Mouse (Mus musculus) urinary bladder, postnatal 4 days (tissue): ENCODE data around the gene Spock1.

Experiments used
- DNase-seq, 2 experiments: peaks; one replicate each; pipeline ENCODE4 v3.0.0; 2021 to 2022; ENCODE audit warnings: low spot score in 2 of 2

Gene Spock1

DNA sequence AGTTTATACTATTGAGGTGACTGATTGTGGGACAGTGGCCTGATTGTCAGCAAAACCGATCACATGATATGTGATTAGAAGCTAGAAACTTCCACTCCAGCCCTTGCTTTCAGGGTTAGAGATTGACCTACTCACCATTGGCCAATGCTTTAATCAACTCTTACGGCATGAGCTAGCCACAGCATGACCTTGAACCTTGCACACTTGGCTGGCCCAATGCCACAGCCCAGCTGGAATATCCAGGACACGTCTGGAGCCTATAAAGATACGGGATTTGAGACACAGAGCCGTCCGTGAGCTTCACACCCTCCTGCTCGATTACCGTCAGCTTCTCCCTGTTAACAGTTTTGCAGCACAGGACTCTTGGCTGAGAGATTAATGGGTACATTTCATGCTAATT is 251.5 kb downstream of the Spock1 start:
- DNase-seq = no peak

DNA sequence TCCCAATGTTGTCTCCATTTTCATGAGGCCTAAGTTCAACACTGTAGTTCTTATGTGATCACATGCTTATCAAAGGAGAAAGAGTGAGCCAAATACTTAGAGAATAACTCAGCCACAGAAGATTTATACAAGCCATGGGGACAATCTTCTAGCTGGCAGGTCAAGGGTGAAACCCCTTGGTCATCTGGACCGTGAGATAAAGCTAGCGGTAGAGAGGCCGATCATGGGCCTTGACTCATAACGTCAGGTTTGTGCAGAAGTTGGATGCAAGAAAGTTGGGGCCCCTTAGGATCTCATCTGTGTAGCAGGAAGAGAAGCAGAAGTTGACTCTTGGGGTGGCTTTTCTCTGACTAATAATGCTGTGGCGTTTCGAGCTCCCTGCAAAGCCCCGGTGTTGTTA is 253.8 kb downstream of the Spock1 start:
- DNase-seq = no peak

DNA sequence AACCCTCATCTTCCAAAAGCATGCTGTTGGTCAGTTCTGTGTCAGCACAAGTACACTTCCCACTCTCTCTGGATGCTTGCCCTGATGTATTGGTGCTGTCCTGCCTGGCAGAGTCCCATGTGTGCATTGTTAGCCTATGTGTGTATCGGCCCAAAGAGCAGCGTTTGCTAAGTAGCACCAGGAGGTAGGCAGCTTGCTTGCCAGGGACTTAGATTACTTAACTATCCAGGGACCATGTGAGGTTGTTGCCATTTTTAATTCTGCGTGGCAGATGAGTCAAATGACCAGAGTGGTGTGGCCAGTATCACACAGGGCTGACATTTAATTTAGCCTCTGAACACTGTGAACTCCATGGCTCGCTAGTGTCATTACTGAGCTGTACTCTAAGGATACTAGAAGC is 256.9 kb downstream of the Spock1 start:
- DNase-seq = no peak

DNA sequence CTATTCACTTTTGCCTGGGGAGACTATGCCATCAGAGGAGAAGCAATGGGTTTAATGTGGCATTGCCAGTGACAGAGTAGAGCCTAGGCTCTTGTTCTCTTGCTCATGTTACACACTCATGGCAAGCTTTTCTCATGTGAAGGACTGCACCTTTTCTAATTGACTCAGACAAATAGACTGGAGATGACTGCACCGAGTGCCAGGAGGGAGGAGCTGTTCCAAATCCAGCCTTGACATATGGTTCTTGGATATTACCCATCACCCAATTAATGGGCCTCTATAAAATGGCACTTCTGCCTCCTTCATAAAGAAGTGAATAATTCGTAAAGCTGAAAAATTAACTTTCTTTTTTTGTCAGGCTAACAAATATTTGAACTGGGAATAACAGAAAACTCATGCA is 259.3 kb downstream of the Spock1 start:
- DNase-seq = no peak

DNA sequence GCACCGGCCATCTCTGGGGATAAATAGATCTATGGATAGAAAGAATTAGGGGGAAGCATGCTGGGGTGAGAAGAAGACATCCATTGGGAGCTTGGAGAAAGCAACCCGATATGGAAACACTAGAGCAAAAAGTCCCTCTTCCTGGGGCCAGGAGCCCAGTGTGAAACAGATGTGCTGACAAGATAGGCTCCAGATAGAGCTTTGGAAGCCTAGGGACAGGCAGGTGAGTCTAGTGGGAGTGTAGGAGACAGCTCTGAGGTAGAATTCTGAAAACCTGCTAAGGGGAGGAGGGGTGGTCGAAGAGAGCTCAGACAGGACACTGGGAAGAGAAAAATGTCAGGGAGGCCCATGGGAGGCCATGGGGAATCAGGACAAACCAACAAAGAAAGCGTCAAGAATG is 260.7 kb downstream of the Spock1 start:
- no peak for DNase-seq

DNA sequence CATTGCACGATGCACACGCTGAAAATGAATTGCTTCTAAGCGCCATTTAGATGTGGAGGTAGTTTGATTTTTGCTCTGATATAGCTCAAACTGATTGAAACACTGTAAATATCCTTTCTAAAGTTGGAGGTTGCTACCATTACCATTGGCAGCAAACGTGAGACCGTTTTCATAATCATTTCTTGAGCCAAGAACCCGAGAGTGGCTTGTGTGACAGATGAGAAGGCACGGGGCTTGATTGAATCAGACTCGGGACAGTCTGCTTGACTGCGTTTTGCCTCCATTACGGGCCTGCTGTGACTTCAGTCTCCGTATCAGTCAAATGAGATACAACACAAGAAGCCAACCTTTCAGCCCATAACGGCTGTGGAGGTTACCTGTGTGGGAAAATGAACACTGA is 265.1 kb downstream of the Spock1 start:
- DNase-seq = no peak

DNA sequence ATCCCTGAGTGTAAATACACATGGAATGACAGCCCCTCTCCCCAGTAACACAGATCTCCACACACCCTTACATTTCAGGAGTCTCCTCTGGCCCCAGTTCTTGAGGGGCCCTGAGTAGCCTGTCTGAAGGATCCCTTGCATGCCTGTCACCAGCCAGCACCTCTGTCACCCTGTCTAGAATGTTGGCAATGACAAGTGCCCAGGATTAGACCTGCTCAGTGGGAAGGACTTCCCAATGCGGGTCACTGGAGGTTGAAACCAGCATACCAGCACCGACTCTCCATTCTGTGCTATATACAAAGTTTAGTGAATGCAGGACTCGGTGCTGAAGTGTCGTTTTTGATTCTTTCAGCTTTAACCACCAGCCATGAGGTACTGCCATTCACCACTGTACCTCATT is 266.5 kb downstream of the Spock1 start:
- DNase-seq = no peak

DNA sequence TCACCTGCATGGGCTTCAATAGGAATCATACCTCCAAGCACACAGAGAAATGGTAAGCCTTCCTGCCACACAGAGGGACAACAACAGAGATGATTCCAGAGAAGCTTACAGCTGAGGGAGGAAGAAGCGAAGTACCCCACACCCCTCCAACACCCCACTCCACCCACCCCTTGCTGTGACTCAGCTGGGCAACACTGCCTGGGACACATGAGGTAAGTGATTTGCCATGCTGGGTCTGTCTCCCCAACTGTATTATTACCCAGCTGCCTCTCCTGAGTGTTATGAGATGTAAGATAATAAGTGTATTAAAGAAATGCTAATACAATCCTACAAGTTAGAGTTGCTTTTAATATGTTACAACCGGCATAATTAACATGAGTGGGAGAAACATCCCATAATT is 267.2 kb downstream of the Spock1 start:
- DNase-seq = no peak

DNA sequence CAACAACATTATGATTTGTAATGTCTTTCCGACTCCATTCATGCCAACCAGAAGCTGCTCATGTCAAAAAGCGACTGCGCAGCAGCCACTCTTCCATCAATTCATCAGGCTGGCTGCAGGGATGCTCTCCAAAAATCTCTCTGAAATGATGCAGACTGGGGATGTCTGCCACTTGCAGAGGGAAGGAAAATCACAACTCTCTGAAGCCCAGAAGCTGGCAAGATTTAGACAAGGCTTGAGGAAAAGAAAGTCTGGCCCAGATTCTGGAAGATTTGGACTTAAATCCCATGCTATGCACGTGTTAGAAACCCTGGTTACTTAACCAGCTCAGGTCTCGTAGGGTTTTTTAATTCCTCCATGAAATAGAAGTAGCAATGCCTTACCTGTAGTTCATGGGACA is 269.3 kb downstream of the Spock1 start:
- no peak for DNase-seq

DNA sequence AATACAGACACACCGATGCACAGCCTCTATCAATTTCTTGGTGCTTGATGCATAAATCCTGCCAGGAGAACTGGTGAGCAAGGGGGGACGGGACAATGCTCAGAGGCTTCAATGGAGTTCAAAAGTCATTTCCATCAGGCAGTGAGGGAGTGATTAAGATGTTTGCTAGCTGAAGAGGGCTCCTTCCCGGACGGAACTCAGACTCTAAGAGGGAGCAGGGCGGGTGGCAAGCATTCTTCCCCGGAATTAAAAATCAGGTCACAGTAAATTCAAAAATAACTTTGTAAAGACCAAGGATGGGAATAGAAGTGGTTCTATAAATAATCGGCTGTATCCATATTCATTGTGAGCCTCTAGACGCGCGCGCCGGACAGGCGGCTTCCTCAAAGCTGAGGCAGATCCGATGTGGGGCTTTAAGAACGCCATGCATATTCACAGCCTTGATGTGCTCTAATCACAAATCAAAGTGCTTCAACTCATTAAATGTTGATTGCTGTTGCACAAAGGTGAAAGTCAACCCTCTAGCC is 270.5 kb downstream of the Spock1 start:
- DNase-seq = no peak

DNA sequence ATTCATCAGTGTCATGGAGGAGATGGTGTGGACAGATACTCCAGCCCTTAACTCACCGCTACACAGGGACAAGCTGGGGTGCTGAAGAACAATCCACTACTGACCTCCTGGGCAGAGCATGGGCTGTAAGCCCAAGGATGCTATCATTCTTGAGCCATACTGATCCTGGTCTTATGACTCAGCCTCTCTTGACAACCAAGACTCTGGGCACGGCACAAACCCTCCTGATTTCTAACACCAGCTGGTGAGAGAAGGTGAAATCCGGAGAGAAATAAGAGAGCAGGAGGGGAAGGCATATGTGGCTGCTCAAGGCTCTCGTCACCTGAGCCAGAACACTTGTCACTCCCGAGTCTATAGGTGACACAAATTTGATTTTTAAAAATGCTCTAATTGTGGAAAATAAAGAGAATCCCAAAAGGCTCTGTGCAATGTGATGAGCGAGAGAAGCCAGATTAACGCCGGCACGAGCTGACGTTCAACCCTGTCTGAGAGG is 271.0 kb downstream of the Spock1 start:
- no peak for DNase-seq

DNA sequence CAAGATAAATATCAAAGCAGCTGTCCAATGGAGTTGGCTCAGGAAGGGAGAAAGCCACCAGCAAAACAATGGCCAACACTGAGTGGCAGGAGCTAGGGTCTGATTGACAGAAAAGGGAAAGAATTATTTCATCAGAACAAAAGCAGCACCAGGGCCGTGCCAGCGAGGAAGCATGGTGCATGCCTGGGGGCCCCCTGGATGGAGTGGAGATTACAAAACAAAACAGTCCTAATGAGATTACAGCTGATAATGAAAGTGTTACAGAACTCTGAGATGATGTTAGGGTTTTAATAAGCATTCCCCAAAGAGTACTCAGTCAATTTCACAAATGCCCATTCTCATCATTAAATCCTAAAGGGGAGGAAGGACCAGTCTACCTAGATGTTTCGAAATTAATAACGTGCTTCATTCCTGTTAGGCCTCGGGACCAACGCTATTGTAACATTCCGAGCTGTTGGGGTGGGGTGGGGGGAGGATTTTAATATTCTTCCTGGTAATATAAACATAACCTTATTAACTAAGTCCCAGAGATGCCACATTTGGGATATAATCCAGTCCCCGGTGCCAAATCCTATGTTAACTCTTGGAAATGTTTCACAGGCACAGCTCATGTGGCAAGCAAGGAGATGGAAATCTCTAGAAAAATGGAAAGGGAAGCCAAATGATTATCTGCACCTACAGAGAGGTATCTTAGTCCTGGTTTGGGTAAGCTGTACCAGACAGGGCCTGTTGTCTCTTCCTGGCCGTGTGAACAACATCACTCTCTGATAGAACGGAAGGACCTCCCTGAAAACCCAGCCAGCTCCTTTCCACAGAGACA is 271.7 kb downstream of the Spock1 start:
- no peak for DNase-seq

DNA sequence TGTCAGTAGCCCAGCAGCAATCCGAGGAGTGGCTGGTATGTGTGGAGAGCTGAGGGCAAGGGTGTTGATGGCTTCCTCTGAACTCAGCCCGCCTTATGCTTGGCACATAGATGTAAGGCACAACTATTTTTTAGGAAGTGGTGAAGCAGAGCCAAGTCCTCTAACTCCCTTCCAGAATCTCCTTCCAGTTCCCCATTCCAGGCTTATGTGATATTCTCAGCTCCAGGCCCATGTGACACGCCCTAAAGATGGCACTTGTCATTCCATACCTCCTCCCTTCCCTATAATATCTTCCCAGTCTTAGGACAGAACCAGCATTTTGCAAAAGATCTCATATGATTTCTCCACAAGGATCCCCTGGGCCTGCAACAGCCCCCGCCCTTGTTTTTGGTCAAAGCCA is 277.6 kb downstream of the Spock1 start:
- no peak for DNase-seq

DNA sequence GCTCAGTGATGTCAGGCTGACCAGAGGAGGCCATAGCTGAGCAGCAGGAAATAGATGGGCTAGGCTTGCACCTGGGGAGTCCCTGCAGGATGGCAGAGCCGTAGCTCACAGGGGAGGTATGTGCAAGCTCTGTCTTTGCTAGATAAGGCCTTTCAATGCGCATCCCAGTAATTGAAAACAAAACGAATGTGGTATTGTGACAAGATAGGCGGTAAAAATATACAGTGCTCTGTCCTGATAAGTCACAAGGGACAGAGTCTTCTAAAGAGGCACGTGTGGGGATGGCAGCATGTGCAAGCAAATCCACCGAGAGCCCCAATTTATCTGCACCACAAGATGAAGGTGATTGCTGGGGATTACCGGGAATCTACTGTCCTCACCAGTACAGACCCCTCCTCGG is 279.9 kb downstream of the Spock1 start:
- no peak for DNase-seq

DNA sequence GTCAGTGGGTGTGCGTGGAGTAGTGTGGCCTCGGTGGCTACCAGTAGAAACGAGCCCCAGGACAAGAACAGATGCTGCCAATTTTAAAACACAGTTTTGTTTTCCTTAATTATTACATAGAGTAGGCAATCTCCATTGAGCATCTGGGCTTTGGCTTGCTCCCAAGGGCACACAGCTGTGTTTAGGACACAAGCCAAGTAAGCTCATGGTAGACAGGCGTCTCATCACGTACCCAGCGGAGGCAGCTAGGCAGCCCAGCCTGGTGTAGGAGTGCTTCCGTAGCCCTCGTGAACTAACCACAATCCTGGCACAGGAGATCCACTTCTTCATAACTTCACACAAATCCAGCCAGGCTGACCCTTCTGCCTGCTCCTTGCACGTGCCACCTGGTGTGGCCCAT is 281.7 kb downstream of the Spock1 start:
- no peak for DNase-seq

DNA sequence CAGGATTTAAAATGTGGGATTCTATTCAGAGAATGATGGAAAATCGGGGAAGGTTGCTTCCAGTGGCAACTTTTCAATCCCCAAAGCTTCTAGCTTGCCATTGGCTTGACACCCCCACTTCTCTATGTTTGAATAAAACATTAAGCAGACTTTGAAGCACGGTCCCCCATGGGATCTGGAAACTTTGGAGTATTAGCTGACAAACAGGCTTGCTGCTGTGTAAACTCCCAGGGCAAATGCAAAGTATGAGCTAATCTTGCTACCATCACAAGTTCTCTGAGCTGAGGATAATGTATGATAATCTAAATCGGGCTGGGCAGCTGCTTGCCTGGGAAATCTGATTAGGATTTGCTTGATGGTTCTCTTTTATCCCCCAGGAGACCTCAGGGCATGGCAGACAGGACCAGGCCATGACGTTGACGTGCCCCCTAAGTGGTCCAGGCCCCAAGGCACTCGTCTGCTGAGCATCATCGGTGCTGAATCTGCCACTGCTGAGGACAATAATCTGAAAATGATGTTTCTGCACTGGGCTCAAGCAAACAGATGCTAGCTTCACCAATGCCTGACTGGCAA is 284.1 kb downstream of the Spock1 start:
- no peak for DNase-seq

DNA sequence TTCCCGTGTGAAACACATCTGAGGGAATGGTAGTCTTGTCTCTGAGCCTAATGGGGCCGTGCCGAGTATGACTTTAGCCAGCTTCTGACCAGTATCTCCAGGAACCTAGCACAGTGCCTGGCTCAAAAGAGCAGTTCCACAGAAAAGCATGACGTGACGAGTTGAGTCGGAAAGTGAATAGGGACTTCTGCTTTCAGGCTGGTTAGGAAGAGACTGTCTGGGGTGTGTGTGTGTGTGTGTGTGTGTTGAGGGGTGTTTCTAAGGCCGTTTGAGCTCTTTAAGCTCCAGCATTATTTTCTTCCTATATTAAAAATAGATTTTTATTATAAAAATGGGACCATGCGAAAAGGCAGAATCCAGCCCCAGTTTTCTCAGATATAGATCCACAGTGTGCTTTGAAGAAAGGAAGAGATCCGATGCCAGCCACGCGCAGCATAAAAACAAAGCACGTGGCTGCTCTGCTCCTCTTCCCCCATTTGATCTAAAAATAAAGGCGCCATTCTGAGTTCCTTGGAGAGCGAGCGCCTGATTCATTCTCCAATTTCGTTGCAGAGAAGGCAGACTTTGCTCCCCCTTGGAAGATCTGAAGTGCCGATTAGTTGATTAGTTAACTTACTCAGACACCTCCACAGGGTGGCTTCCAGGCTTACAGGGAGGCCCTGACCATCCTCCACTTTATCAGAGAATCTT is 288.9 kb downstream of the Spock1 start:
- no peak for DNase-seq

DNA sequence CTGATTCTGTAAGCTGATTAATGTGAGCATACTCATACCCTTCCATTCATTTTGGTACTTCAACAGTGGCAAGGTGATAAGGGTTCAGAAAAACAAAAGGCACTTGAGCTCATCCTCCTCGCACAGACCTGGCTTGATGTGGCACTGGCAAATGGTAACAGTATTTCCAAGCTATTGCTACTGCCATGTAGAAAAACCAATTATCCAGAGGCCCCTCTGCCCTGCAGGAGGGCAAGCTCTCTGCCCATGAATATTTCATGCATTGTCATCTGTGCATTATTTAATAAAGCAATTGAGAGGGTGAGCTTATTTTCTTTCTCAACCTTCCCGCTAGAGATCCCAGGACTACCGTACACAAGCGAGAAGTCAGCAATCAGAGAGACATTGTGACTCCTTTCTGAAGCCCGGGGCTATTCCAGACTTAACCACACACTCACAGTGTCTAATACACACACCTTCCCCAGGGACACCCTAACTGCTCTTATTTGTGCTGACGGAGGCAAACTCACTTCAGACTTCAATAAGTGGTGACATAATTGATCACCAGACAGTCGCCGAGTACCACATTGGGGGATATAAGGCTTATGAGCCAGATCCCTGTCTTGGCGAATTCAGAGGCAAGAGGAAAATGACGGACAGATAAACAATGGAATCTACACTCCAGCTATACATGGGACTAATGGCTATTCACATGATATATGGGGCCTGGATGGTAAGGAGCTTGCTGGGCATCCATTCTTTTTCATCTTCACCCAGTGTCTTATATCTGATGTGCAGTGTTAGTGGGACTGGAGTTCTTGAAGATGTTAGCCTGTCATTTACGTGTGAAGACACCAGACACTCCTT is 296.6 kb downstream of the Spock1 start:
- DNase-seq = no peak

DNA sequence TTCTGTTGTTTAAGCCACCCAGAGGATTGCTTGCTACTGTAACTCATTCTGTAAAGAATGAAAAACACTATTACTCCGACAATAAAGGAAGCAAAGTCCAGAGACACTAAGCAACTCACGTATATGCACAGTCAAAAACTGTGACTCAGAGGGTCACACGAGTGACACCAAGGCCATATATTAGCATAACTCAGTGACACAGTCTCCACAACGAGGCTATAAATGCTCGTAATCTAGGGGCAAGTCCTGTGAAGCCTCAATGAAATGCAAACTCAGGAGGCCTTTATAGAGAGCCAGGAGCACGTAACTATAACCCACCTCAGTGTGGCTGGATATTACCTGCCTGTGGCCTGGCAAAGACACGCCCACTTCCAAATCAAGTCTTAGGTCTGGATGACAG is 298.2 kb downstream of the Spock1 start:
- DNase-seq = no peak

DNA sequence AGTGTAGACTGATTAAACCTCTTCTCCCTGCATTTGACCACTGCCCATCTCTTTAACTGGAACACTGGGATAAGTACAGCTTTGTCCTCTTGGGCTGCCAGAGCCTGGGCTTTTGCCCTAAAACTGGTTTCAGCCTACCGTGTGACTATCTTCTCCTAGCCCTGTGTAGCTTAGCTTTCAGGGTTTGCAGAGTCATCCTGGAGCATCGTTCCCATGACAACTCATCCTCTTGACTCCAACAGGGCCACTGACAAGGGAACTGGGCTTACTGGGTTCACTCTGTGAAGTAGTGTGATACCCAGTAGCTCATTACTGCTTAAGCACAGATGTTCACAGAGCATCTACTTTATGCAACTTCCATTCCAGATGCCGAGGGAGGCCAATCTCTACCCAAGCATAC is 303.7 kb downstream of the Spock1 start:
- DNase-seq = no peak

DNA sequence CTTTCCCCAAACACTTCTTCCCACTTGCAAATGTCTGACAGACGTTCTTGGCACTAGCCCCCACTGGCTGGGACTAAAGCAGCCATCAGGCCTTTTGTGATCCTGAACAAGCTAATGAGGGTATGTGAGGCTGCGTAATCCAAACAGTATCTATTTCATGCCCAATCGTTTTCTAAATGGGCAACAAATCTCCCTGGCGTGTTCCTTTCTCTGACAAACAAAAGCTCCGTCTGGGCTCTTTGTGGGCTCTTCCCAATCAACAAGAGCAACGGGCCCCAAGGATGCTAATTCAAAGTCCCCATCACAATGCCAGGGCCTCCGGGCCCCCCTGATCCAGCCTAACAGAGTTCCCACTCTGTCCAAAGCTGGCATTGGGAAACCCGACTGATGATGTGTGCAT is 304.9 kb downstream of the Spock1 start:
- no peak for DNase-seq

DNA sequence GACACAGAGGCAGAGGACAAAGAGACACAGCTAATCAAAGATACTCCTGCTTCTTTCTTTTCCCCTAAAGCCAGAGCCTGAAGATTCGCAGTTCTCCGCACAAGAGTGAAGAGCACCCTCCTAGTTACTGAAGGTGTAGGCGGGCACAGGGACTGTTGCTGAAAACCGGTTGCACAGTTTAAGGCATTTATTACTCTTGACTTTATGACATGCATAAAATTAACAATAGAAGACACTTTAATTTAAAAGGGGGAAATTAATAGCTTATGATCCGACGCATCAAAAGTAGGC is 312.4 kb downstream of the Spock1 start:
- DNase-seq = no peak
